Mouse (Mus musculus) thymus, adult 2 months (tissue): ENCODE measurements around the gene BC049762.

Experiments
- CTCF ChIP-seq: fragments of 200-500 bp; IDR thresholded peaks from 2 replicates; pipeline ENCODE4 v1.5.1; 2012; ENCODE audit warnings: mild to moderate bottlenecking, control low read depth, low read length, moderate library complexity, borderline replicate concordance; ENCODE audit not compliant: control insufficient read depth, poor library complexity, insufficient read depth; ENCODE audit errors: extremely low read depth
- POLR2A ChIP-seq: fragments of 200-500 bp; IDR thresholded peaks from 2 replicates; pipeline ENCODE4 v1.6.1; 2012; ENCODE audit warnings: mild to moderate bottlenecking, low read length, control low read depth, moderate library complexity; ENCODE audit not compliant: control insufficient read depth, poor library complexity, insufficient read depth; ENCODE audit errors: extremely low read depth

- no peak for TF ChIP-seq CTCF
- no peak for TF ChIP-seq POLR2A
Measured at GRCm38 (mm10) chr11:51303981-51304553, 41.2 kb upstream of the BC049762 start.
